Mouse (Mus musculus): ENCODE measurements around the gene Adam1a. TPM values are rescaled to one million over a fixed set of nuclear protein-coding genes. Genes with fewer than 3 reads are reported as not detected.

Adam1a gene
- polyA plus RNA-seq, 1 experiment from 2014 or later: 4.9 TPM

GRCm38 (mm10) chr5:121586400-121587039 lies 41.2 kb upstream of the Adam1a start:
- ATAC-seq: no peak
- peaks cover 2% of the 10 kb centered on the region; the same call in 1 of the 2 replicates for H3K4me1 ChIP-seq (ENCODE audit: control insufficient read depth, insufficient read depth, low read length)
- 85% methylated on average over 6 of the region's 6 CpGs for WGBS

GRCm38 (mm10) chr5:121585699-121586098 lies 40.4 kb upstream of the Adam1a start:
- no peak overlapping the region for H3K27ac ChIP-seq (ENCODE audit: low read length)
- no peaks in the 10 kb centered on the region for H3K27me3 ChIP-seq (ENCODE audit: control insufficient read depth, insufficient read depth, low read depth, low read length)
- H3K4me2 ChIP-seq (ENCODE audit: low read length): no peak overlapping the region
- no peaks in the 10 kb centered on the region for H3K9me3 ChIP-seq (replicated peaks; ENCODE audit: control insufficient read depth, low read length, poor library complexity, severe bottlenecking)
- no peak overlapping the region for H3K4me3 ChIP-seq (ENCODE audit: low read depth, low read length)
- 77% methylated on average over 5 of the region's 5 CpGs for WGBS
- ATAC-seq: no peak
- no peak overlapping the region for H3K9ac ChIP-seq (ENCODE audit: low read depth, low read length)
- H3K36me3 ChIP-seq (ENCODE audit: control insufficient read depth, insufficient read depth, low read length): no peaks in the 10 kb centered on the region
- no peaks in the 10 kb centered on the region for H3K4me1 ChIP-seq (ENCODE audit: control insufficient read depth, insufficient read depth, low read length)

More at GRCm38 (mm10) chr5:121586400-121587039, 41.2 kb upstream of the Adam1a start:
- H3K9me3 ChIP-seq (replicated peaks; ENCODE audit: control insufficient read depth, low read length, poor library complexity, severe bottlenecking): no peaks in the 10 kb centered on the region
- H3K9ac ChIP-seq (ENCODE audit: low read depth, low read length): no peak overlapping the region
- H3K27ac ChIP-seq (ENCODE audit: low read length): no peak overlapping the region
- H3K4me2 ChIP-seq (ENCODE audit: low read length): no peak overlapping the region
- H3K27me3 ChIP-seq (ENCODE audit: control insufficient read depth, insufficient read depth, low read depth, low read length): no peaks in the 10 kb centered on the region
- no peak overlapping the region for H3K4me3 ChIP-seq (ENCODE audit: low read depth, low read length)
- H3K36me3 ChIP-seq (ENCODE audit: control insufficient read depth, insufficient read depth, low read length): no peaks in the 10 kb centered on the region

- WGBS: 98% methylated on average over 10 of the region's 10 CpGs
- 0 out of 2 replicates have a peak, but pooled peaks cover under 1% of the 10 kb centered on the region for H3K36me3 ChIP-seq (ENCODE audit: control insufficient read depth, insufficient read depth, low read length)
- H3K4me2 ChIP-seq (ENCODE audit: low read length): no peak overlapping the region
- no peak overlapping the region for H3K4me3 ChIP-seq (ENCODE audit: low read depth, low read length)
- no peaks in the 10 kb centered on the region for H3K9me3 ChIP-seq (replicated peaks; ENCODE audit: control insufficient read depth, low read length, poor library complexity, severe bottlenecking)
- H3K27me3 ChIP-seq (ENCODE audit: control insufficient read depth, insufficient read depth, low read depth, low read length): no peaks in the 10 kb centered on the region
- no peaks in the 10 kb centered on the region for H3K4me1 ChIP-seq (ENCODE audit: control insufficient read depth, insufficient read depth, low read length)
- no peak overlapping the region for H3K27ac ChIP-seq (ENCODE audit: low read length)
- ATAC-seq: no peak
- H3K9ac ChIP-seq (ENCODE audit: low read depth, low read length): no peak overlapping the region
Observed at GRCm38 (mm10) chr5:121585005-121585404, 39.7 kb upstream of the Adam1a start.

GRCm38 (mm10) chr5:121583765-121584501 lies 38.7 kb upstream of the Adam1a start:
- Histone ChIP-seq H3K36me3 (ENCODE audit: control insufficient read depth, insufficient read depth, low read length) (peaks cover 8% of the 10 kb centered on the region; the same call in 1 of the 2 replicates), H3K27ac (ENCODE audit: low read length) (no peak overlapping the region), H3K27me3 (ENCODE audit: control insufficient read depth, insufficient read depth, low read depth, low read length) (no peaks in the 10 kb centered on the region), H3K4me3 (ENCODE audit: low read depth, low read length) (no peak overlapping the region), H3K9ac (ENCODE audit: low read depth, low read length) (no peak overlapping the region), H3K9me3 (replicated peaks; ENCODE audit: control insufficient read depth, low read length, poor library complexity, severe bottlenecking) (no peaks in the 10 kb centered on the region), H3K4me1 (ENCODE audit: control insufficient read depth, insufficient read depth, low read length) (no peaks in the 10 kb centered on the region), H3K4me2 (ENCODE audit: low read length) (no peak overlapping the region)
- 60% methylated on average over 12 of the region's 12 CpGs for WGBS
- no peak for ATAC-seq

GRCm38 (mm10) chr5:121581945-121582344 lies 36.7 kb upstream of the Adam1a start:
- no peaks in the 10 kb centered on the region for H3K9me3 ChIP-seq (replicated peaks; ENCODE audit: control insufficient read depth, low read length, poor library complexity, severe bottlenecking)
- H3K27me3 ChIP-seq (ENCODE audit: control insufficient read depth, insufficient read depth, low read depth, low read length): no peaks in the 10 kb centered on the region
- H3K9ac ChIP-seq (ENCODE audit: low read depth, low read length): no peak overlapping the region
- 92% methylated on average over 8 of the region's 8 CpGs for WGBS
- H3K36me3 ChIP-seq (ENCODE audit: control insufficient read depth, insufficient read depth, low read length): peaks cover 13% of the 10 kb centered on the region; the same call in 1 of the 2 replicates
- no peak overlapping the region for H3K27ac ChIP-seq (ENCODE audit: low read length)
- ATAC-seq: no peak
- H3K4me3 ChIP-seq (ENCODE audit: low read depth, low read length): no peak overlapping the region
- H3K4me2 ChIP-seq (ENCODE audit: low read length): no peak overlapping the region
- H3K4me1 ChIP-seq (ENCODE audit: control insufficient read depth, insufficient read depth, low read length): no peaks in the 10 kb centered on the region

GRCm38 (mm10) chr5:121576927-121577488 lies 31.7 kb upstream of the Adam1a start:
- H3K36me3 ChIP-seq (ENCODE audit: control insufficient read depth, insufficient read depth, low read length): peaks cover 17% of the 10 kb centered on the region
- no peak for ATAC-seq
- WGBS: 91% methylated on average over 11 of the region's 11 CpGs

GRCm38 (mm10) chr5:121575867-121576266 lies 30.6 kb upstream of the Adam1a start:
- no peak overlapping the region for H3K27ac ChIP-seq (ENCODE audit: low read length)
- H3K9me3 ChIP-seq (replicated peaks; ENCODE audit: control insufficient read depth, low read length, poor library complexity, severe bottlenecking): no peaks in the 10 kb centered on the region
- no peak overlapping the region for H3K4me3 ChIP-seq (ENCODE audit: low read depth, low read length)
- no peaks in the 10 kb centered on the region for H3K27me3 ChIP-seq (ENCODE audit: control insufficient read depth, insufficient read depth, low read depth, low read length)
- no peak for ATAC-seq
- no peak overlapping the region for H3K9ac ChIP-seq (ENCODE audit: low read depth, low read length)
- WGBS: 98% methylated on average over 11 of the region's 11 CpGs
- no peaks in the 10 kb centered on the region for H3K4me1 ChIP-seq (ENCODE audit: control insufficient read depth, insufficient read depth, low read length)
- peaks cover 23% of the 10 kb centered on the region for H3K36me3 ChIP-seq (ENCODE audit: control insufficient read depth, insufficient read depth, low read length)
- no peak overlapping the region for H3K4me2 ChIP-seq (ENCODE audit: low read length)

More at GRCm38 (mm10) chr5:121576927-121577488, 31.7 kb upstream of the Adam1a start:
- Histone ChIP-seq H3K4me2 (ENCODE audit: low read length) (no peak overlapping the region), H3K27me3 (ENCODE audit: control insufficient read depth, insufficient read depth, low read depth, low read length) (no peaks in the 10 kb centered on the region), H3K9me3 (replicated peaks; ENCODE audit: control insufficient read depth, low read length, poor library complexity, severe bottlenecking) (no peaks in the 10 kb centered on the region), H3K27ac (ENCODE audit: low read length) (no peak overlapping the region), H3K9ac (ENCODE audit: low read depth, low read length) (no peak overlapping the region), H3K4me3 (ENCODE audit: low read depth, low read length) (no peak overlapping the region), H3K4me1 (ENCODE audit: control insufficient read depth, insufficient read depth, low read length) (no peaks in the 10 kb centered on the region)

GRCm38 (mm10) chr5:121574145-121574544 lies 28.9 kb upstream of the Adam1a start:
- no peaks in the 10 kb centered on the region for H3K27me3 ChIP-seq (ENCODE audit: control insufficient read depth, insufficient read depth, low read depth, low read length)
- H3K27ac ChIP-seq (ENCODE audit: low read length): no peak overlapping the region
- H3K4me2 ChIP-seq (ENCODE audit: low read length): no peak overlapping the region
- no peak overlapping the region for H3K9ac ChIP-seq (ENCODE audit: low read depth, low read length)
- WGBS: 89% methylated on average over 13 of the region's 13 CpGs
- H3K36me3 ChIP-seq (ENCODE audit: control insufficient read depth, insufficient read depth, low read length): peaks cover 15% of the 10 kb centered on the region
- H3K4me1 ChIP-seq (ENCODE audit: control insufficient read depth, insufficient read depth, low read length): no peaks in the 10 kb centered on the region; the same call in 1 of the 2 replicates
- no peak for ATAC-seq
- no peaks in the 10 kb centered on the region for H3K9me3 ChIP-seq (replicated peaks; ENCODE audit: control insufficient read depth, low read length, poor library complexity, severe bottlenecking)
- H3K4me3 ChIP-seq (ENCODE audit: low read depth, low read length): no peak overlapping the region

GRCm38 (mm10) chr5:121570787-121571186 lies 25.5 kb upstream of the Adam1a start:
- Histone ChIP-seq H3K4me2 (ENCODE audit: low read length) (no peak overlapping the region), H3K9ac (ENCODE audit: low read depth, low read length) (no peak overlapping the region), H3K27ac (ENCODE audit: low read length) (no peak overlapping the region), H3K4me3 (ENCODE audit: low read depth, low read length) (no peak overlapping the region), H3K36me3 (ENCODE audit: control insufficient read depth, insufficient read depth, low read length) (peaks cover 10% of the 10 kb centered on the region), H3K27me3 (ENCODE audit: control insufficient read depth, insufficient read depth, low read depth, low read length) (no peaks in the 10 kb centered on the region), H3K9me3 (replicated peaks; ENCODE audit: control insufficient read depth, low read length, poor library complexity, severe bottlenecking) (no peaks in the 10 kb centered on the region), H3K4me1 (ENCODE audit: control insufficient read depth, insufficient read depth, low read length) (no peaks in the 10 kb centered on the region; the same call in 1 of the 2 replicates)
- no peak for ATAC-seq
- 71% methylated on average over 1 of the region's 1 CpGs for whole genome bisulfite sequencing
